Mouse (Mus musculus): ENCODE results near the gene Fsd2.

- TF ChIP-seq POLR2A (IDR thresholded peaks at IDR 0.05; ENCODE audit: borderline replicate concordance, extremely low read depth, insufficient read depth, insufficient read length, poor library complexity, severe bottlenecking) (no peak), CTCF (IDR thresholded peaks at IDR 0.05; ENCODE audit: borderline replicate concordance, extremely low read depth, insufficient read depth, insufficient read length) (no peak)
These were observed 11.7 kb upstream of the Fsd2 start for GRCm38 (mm10) chr7:81578413-81578812.

Data from brain, embryonic 14.5 days (tissue).